Mouse (Mus musculus) inflammation-experienced regulatory T-cells, adult 6 months (primary cell): ENCODE results near the gene Cdca7l. TPM values are rescaled to one million over a fixed set of nuclear protein-coding genes. Genes with fewer than 3 reads are reported as not detected.
A peak's percentile ranks its signal among the peaks of the same experiment; 100 is the strongest.
"Not testable (repeated sequence)": the region's sequence is repeated elsewhere in the genome, so short reads cannot be mapped to it uniquely, and the experiment has no call there.

Experiments
- ATAC-seq: one replicate; pipeline ENCODE4 v1.8.0; 2017
- polyA plus RNA-seq, 3 experiments: library from polyadenylated mRNA; unstranded; fragments of 100-300 nt; shearing (Covaris generic); gene quantifications; one replicate each; pipeline ENCODE4 v1.2.1; 2017

Gene Cdca7l
- 10 to 100 TPM; 28.1 to 33.1 (median 30.8) TPM for polyA plus RNA-seq

DNA sequence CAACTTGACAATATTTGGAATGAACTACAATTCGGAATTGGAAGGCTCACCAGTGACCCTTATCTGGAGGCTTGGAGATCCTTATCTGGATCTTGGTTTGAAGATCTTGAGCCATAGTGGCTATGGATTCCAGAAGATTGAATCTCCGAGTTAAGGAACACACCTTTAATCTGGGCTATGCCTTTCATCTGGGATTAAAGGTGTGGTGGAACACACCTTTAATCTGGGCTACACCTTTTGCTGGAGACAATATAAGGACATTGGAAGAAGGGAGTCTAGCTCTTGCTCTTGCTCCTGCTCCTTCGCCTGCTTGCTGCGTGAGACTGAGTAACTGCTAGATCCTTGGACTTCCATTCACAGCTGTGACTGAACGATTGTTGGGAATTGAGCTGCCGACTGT, at the start of gene Cdca7l:
Gene Cdca7l, plus strand, starts transcription at position 301 of the 400 bp plus-strand sequence.
- not testable (repeated sequence) for ATAC-seq

DNA sequence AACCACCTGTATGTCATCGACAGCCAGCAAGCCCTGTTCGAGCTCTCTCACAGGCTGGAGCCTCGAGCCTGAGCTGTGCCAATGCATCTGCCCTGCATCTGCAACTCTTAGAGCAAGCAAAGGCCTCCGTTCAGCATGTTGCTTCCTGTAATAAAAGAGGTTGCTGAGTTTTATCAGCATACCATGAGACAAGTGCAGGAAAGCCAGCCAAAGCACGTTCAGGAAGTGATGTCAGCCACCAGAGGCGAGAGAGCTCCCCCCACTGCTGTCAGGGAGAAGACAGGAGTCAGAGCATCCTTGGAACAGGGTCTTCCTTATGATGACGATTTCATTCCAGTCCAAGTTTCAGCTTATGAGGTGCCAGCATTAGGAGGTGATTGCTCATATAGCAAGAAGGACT, 48.1 kb upstream of the Cdca7l start:
- ATAC-seq: peak; percentile 67

DNA sequence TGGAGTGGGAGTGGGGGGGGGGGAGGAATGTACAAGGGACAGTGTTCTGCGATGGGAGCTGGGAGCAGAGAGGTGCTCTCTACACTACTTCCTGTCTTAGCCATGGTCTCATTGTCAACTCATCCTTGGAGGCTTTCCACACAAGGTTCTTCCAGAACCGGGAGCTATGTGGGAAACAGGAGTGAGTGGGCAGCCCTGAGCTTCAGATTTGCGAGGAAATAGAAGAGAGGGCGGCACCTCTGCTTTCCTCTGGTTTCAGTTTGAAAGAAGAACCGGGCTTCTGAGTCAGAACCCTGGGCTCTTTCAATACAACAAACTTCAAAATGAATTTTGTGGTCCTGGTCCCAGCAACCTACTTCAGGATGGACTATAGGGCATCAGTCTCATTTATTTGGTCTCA, 43.7 kb upstream of the Cdca7l start:
- no peak for ATAC-seq

DNA sequence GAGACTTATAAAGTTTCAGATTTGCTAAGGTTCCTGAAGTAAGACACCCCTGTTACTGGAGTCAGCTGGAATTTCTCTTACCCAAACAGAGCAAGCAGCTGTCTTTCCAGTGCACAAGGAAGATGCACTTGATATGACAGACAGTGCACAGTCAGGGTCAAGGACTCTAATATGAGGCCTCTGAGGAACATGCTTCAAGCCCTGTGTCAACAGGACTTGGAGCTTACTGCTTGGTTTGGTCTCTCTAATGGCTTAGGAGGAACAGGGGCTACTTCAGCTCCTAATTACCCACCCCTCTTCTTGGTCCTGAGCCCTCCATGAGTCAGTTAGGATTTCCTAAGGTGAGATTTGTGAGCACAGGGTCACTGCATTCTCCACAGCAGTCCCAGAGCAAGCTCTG, 43.2 kb upstream of the Cdca7l start:
- no peak for ATAC-seq

DNA sequence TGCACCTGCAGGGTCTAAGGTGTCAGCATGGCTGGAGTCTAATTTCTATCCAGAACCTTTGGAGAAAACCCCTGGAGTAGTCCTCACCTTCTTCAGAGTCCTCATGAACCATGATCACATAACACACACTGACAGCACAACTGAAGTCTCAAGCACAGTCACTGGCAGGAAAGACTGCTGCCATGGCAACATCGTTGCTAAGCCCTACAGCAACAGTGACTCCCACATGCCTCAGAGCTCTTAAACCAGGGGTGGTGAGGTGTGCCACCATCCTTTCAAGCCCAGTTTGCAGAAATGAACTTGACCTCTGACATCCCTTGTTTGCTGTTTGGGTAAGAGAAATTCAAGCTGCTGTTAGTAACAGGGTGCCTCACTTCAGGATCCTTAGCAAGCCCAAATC, 42.4 kb upstream of the Cdca7l start:
- ATAC-seq: peak; percentile 84

DNA sequence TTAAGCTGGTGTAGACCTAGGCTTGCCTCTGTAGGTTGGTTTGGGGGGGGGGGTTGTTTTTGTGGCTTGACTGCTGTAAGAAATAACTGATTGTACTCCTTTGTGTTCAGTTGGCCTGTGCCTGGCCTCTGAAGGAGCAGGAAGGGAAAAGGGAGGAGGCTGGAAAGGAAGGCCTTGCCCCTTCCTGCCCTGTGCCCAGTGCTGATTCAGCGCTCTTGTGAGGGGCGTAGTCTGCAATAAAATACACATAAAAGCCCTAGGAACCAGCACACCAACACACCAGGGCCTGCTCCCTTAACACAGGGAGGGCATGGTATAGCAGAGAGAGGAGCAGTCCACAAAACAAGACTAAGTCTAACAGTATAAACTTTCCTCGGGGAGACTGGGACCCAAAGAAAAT, 40.8 kb upstream of the Cdca7l start:
- no peak for ATAC-seq

DNA sequence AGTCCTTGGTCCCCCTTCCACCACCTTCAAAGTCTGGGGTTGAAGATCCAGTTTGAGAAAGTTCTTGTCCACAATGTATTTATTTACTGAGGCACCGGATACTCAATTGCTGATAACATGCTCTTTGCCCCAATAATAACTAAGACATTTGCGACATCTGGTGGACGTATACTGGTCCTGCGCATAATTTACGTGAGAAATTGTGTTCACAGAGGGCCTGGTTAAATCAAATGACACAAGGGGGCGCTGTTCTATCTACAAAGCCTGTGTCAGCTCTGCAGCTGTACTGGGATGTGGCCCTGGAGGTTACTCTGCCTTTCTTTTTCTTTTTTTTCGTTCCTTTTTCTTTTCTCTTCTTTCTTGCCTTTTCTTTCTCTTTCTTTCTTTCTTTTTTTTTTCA, 39.2 kb upstream of the Cdca7l start:
- peak; percentile 71 for ATAC-seq

DNA sequence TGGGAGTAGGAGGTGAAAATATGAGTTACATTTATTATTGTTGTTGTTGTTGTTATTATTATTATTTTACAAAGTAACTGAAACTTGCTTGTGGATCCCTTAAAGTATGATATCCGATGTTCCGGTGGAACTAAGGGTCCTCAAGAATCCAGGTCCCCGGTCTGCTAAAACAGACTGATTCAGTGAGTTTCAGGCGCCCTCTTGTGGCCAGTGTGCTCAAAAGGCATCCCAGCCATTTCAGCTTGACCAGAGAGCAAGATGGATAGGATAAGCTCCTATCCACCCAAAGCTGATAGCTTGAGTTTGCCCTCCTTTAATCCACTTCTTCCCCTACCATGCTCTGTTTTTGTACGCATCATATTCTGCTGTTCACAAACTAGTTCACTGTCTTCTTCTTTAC, 35.0 kb upstream of the Cdca7l start:
- no peak for ATAC-seq

DNA sequence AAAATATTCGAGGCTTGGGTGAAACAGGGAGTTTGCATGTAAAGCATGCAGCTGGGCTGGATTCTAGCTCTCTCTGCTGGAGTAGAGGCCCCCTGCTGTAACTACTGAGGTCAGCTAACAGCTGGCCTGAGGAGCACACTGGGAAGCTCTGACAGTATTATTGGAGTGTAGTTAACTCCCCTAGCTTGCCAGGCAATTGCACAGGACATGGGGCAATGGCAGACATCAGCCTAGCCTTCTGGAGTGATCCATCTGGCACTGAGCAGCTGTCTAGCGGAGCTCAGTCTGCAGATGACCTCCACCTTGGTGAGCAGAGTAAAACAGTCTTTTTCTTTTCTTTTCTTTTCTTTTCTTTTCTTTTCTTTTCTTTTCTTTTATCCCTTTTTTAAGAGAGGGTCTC, 33.9 kb upstream of the Cdca7l start:
- ATAC-seq: no peak

DNA sequence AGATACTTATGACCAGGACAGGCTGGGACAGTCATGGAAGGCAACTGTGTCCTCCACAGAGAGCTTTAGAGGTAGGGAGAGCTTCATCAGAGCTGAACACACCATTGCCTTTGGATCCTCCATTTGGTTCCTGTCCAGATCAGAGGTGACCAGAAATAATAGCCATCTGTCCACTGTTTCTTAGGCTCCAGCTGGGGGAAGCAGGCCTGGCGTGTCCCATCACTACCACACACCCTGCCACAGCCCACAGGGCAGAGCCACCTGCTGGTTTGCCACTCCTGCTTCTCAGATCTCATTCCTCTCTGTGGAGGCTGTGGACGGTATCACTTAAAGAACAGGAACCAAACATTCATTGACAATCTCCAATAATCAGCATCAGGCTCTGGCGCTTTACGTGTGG, 32.9 kb upstream of the Cdca7l start:
- no peak for ATAC-seq

DNA sequence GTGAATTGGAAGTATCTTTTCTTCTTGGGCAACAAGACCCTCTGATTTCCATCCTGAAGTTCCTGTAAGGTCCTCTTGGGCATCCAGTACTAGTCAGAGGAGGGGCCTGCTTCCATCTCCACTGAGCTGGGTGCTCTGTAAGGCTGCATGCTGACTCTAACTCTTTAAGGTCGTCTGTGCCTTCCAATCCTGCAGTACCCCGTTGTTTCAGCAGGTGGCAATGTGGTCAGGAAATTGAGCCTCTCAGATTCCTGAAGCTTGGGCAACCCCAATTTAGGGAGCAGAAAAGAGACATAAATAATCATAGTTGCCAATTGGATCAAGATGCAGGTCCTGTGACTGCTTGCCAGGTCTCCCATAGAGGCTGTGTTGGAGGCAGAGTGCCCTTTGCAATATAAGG, 31.5 kb upstream of the Cdca7l start:
- ATAC-seq: peak; percentile 71

DNA sequence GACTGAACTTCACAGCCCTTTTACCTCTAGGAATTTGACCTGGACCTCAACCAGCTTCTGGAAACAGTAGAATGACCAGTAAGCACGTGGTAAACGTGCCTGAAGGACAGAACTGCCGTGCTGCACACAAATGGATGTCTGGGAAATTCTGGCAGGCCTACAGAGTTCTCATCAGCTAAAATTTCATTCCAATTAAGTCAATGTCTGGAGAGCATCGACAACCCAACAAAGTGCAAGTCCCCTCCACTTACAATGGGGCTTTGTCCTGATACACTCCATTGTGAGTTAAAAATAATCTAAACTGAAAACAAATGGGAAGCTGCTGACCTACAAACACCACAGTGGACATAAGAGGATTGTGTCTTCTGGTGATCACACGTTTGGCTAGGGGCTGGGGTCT, 27.2 kb upstream of the Cdca7l start:
- ATAC-seq: no peak

DNA sequence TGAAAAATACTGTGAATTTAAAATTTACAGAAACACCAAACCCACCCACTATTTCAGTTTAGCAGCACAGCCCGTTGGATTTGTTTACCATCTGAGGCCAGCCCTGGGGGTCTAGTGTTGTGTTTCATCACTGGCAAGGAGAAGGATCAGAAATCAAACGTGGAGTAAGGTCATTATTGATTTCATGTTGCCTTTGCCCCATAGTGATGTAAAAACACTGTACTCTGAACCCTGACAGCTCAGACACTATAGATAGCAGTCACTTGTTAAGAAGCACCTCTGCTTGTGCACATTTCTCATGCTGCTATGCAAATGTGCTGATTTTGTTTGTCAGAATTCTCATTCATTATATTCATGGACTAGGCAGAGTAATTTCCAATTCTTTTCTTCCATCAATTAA, 22.7 kb upstream of the Cdca7l start:
- no peak for ATAC-seq

DNA sequence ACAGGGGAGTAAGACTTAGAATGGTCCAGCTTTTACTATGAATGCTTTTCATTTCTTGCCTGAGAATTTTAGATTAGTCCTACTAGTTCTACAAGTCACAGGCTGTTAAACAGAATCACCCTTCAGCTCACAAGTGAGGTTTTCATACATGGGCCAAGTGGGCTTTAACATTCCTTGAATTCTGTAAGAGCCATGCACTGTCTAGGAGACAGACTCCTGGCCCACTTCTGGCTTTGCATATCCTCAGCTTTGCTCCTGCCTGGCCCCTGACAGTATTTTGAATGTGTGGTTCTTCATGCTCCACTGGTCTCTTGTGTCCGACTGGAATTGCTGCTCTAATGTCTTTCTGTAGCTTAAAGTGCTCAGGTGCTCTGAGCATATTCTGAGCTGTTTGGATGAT, 20.7 kb upstream of the Cdca7l start:
- ATAC-seq: no peak

DNA sequence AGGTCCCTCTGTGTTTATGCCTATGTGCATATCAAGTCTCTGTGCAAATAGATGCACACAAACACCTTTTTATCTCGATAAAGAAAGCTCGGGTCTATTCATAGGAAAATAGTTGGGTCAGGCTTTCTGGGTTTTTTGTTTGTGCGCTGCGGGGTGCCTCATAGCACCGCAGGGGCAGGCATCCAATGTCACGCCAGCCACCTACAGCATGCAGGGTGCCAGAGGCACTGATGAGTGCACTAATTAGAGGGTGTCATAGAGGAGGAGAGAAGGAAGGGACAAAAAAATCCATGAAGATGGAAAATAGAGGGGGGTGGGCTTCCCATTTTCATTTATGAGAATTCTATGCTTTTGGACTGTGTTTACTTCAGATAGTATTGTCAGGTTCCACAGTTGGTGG, 17.5 kb upstream of the Cdca7l start:
- no peak for ATAC-seq

DNA sequence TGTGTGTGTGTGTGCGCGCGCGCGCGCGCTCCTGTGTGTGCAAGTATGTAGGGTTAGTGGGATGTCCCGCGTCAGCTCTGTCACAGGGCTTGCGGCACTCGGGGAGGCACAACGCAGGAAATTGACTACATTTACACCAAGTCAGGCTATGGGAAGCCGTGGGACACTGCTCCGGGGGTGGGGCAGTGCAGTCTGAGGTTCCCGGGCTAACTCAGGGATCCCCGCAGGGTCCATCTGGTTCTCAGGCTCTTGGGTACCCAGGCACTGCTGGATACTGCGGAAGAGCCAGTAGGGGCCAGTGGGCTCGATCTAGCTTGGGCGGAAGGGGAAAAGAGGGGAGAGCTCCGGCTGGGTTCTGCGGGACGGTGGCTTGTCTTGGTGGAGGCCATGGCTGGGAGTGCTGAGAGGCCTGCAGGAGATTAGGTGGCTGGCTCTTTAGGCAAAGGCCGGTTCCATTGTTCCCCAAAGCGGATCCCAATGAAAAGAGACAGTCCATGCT, 15.5 kb upstream of the Cdca7l start:
- no peak for ATAC-seq

DNA sequence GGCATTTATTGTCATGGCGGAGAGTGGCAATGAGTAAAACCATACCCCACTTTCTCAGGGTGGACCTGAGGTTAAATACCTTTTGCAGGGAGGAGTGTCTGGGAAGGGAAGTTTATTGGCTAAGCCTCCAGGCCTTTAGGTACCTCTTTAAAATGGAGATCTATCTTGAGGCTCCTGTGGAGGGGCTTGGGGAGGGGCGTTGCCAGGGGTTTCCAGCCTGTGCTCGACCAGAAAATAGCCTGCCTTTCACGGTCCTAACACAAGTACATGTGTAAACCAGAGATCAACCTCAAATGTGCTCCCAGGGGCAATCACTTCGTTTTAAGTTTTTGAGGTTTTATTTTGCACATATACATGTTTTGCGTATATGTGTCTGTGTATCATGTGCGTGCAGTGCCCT, 15.1 kb upstream of the Cdca7l start:
- ATAC-seq: no peak

DNA sequence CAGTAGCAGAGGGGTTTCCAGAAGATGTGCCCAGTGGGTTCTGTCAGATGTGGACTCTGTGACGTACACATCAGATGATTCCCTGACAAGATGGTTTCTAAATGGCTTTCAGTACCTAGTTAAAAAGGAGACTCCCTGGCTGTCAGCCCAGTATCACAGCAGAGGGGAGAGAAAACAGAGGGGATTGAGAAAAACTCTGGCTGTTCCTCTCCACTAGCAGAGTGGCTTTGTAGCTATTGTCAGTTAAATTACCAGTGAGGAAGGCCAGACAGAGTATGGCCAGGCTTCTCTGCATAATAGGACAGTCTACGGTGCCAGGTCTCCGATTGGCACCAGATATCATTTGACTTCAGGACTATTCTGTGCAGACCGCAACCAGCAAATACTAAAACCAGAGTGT, 8.8 kb upstream of the Cdca7l start:
- ATAC-seq: no peak

DNA sequence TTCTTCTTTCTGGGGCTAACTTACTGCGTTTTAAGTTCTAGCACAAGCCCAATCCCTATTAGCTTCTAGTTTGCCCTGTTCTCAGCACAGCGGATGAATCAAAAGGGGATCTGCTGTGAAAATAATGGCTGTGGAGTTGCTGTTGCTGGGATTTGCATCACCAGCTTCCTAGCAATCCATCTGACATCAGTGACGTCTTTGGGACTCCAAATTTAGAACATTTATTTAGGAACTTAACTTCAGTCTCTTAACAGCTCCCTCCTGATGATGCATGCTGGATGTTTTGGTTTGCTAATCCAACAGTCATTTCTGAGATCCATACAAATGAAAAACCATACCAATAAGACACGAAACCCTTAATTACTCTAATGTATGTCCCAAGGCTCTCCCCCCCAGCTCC, 1.5 kb downstream of the Cdca7l start:
- ATAC-seq: no peak

DNA sequence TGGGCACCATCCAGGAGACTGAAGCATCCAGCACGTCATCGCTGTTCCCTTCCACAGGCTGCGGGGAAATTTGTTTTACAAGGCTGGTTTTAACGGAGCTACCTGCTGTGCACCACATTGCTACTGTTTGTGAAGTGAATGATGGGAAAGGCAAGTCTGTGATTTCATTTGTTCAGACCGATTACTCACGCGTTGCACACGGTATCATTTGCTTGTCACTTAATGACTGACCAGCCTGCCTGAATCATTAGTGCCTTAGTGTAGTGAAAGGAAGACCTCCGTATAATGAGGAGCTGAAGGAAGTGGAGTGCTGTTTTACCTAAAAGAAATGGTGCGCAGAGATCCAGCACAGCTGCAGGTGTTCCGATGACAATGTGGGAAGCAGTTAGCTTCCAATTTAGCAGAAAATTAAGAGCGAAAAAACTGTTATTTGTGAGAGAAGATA, 1.9 kb downstream of the Cdca7l start:
- ATAC-seq: no peak

DNA sequence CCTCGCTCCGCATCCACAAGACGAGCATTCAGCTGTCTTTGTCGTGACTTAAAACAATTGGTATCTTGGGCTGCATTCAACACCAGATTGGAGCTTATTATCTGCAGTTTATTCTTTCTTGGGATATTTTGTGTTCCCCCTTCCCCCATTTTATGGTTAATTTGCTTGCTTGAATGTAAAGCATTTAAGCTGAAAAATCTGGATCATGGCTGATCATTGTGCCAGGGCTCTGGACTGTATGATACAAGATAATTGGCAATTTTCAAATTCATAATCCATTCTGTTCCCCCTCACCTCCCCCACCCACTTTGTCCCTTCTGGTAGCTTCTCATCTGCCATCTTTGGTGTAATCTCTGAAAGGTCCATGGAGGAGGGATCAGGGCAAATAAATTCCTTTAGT, 2.4 kb downstream of the Cdca7l start:
- no peak for ATAC-seq

DNA sequence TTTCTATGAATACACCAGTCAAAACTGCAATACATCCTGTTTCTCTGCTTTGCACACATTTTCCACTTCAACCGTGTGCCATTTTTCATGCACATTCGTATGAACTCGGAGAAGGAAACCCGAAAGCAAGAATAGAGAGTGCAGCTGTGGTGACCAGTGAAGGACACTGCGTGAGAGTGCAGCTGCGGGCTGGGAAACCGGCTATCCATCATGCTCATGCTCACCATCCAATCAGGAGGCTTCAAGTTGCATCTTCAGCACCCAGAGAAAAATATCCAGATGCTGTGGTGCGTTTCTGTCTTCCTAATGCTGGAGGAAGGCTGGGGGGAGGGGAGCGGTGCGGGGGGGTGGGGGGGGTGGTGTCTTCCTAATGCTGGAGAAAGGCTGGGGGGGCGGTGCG, 3.5 kb downstream of the Cdca7l start:
- ATAC-seq: no peak

DNA sequence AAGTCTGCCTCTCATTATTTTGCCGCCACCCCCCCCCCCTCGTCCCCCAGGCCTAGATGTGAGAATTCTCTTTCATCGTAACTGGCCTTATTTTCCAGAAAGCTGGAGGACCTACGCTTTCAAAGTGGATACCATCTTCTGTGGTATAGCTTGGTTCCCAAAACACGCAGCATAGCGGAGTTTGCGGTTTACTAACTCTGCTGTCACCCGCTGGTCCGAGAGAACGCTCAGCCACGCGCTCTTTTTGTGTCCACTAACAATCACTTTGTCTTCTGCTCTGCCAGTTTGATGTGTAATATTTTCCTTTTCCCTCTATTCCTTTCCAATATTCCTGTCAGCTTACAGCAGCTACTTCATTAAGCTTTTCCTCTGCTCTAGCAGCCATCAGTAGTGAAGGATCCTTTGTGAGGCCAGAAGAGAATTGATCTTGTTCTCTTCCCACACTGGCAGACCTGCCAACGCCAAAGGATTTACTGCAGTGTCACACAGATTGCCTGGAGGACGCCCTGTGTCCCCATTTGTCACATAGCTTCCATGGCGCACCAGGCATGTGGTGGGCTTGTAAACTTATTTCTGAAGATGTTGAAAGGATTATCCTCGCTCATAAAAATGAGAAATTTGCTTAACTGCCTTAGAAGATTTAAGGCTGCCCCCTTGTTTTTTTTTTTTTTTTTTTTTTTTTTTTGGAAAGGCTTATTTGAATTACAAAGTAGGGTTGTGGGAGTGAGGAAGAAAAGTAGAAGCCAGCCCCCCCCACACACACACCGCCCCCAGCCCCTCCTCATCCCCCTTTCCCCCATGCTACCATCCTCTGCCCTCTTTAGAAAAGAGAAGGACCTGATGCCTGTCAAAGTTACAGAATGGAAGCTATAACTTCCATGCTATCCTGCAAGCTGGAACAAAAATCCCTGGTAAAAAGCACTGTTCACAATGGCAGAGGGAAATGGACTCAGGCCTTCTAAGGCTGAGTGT, 4.6 kb downstream of the Cdca7l start:
- no peak for ATAC-seq

DNA sequence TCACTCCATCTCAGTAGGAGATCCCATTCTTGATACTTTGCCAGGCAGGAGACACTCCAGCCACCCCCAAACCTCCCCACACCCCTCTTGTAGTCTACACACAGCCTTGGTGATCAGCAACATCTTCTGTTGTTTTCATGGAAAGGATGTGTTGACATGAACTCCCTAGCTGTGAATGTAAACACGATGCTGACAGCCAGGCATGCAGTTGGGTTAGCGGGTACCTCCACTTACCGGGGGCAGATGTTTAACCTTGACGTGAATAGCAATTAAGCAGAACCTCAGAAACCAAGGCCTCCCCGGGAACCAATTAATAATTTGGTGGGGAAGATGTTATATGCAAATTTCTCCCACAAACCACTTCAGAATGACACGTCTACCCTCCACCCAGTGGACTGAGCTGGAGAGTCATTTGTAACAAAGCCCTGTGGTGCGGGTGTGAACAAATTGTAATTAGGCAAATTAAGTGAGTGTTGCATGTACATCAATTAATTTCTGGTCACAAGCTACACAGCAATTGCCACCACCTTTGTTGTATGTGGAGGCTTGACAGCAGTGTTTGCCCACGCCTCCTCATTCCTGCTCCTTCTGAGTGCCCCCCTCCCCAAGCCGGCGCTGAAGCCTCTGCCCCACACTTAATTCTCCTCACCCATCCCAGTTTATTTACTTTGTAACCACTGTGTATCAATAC, 5.4 kb downstream of the Cdca7l start:
- no peak for ATAC-seq
